Mouse (Mus musculus) brain, embryonic 14.5 days (tissue): ENCODE results near the gene Tmtc1.

ENCODE experiments used
- CTCF ChIP-seq: fragments of 200-500 bp; IDR thresholded peaks from 2 replicates; pipeline ENCODE4 v1.5.1; 2012; ENCODE audit warnings: inconsistent platforms, mild to moderate bottlenecking, moderate library complexity, borderline replicate concordance; ENCODE audit not compliant: insufficient read depth, insufficient read length; ENCODE audit errors: extremely low read depth
- POLR2A ChIP-seq: fragments of 200-500 bp; IDR thresholded peaks from 2 replicates; pipeline ENCODE4 v1.6.1; 2012; ENCODE audit warnings: mild to moderate bottlenecking, inconsistent platforms, borderline replicate concordance; ENCODE audit not compliant: poor library complexity, insufficient read depth, insufficient read length, severe bottlenecking; ENCODE audit errors: extremely low read depth

GRCm38 (mm10) chr6:148294506-148294905 is 149.7 kb downstream of the Tmtc1 start:
- TF ChIP-seq CTCF: no peak
- no peak for TF ChIP-seq POLR2A
